Mouse (Mus musculus) pancreas, adult 10 weeks (tissue): ENCODE results near the gene Olfr638. TPM values are rescaled to one million over a fixed set of nuclear protein-coding genes. Genes with fewer than 3 reads are reported as not detected.

ENCODE experiments used
- polyA plus RNA-seq: library from polyadenylated mRNA; stranded (reverse); fragments of 350-450 nt; fragmentation: Illumina TruSeq; extraction: RNeasy Lipid Tissue Mini Kit (QIAGEN cat#74804); gene quantifications from one replicate; pipeline ENCODE4 v1.2.3, GENCODE M21; 2015; ENCODE audit warnings: low read depth, low replicate concordance; ENCODE audit not compliant: insufficient read depth

The Olfr638 gene
- not detected for polyA plus RNA-seq

GRCm38 (mm10) chr7:103998446-103998845 lies at the start of gene Olfr638:
Gene Olfr638 (plus strand): TSS chr7:103998746.

GRCm38 (mm10) chr7:103970852-103971251 lies 27.7 kb upstream of the Olfr638 start, which contains the start of gene Olfr635:
Gene Olfr635 (plus strand): TSS chr7:103971152.

GRCm38 (mm10) chr7:104017203-104017602 lies 18.7 kb downstream of the Olfr638 start, which contains the start of gene Olfr639:
Gene Olfr639 (minus strand): TSS chr7:104017303.

GRCm38 (mm10) chr7:104025473-104025872 lies 26.9 kb downstream of the Olfr638 start, which contains the start of gene Olfr640:
Gene Olfr640 (minus strand): TSS chr7:104025573.

GRCm38 (mm10) chr7:104035145-104035544 lies 36.6 kb downstream of the Olfr638 start, which contains the start of gene Olfr641:
Gene Olfr641 (plus strand): TSS chr7:104035445.

GRCm38 (mm10) chr7:104052566-104052965 lies 54.0 kb downstream of the Olfr638 start, which contains the start of gene Olfr642:
Gene Olfr642 (minus strand): TSS chr7:104052666.

Other genes starting within 250 kb of the Olfr638 start
- gene Olfr630, start 241.4 kb upstream of the Olfr638 start, polyA plus RNA-seq, result not detected
- not detected for gene Olfr69, start 227.2 kb upstream of the Olfr638 start, polyA plus RNA-seq
- gene Olfr68, start 219.0 kb upstream of the Olfr638 start, polyA plus RNA-seq, result not detected
- not detected for gene Olfr67, start 206.9 kb upstream of the Olfr638 start, polyA plus RNA-seq
- 331 TPM for gene Hbb-bt, start 184.8 kb upstream of the Olfr638 start, polyA plus RNA-seq
- 2,689 TPM for gene Hbb-bs, start 170.7 kb upstream of the Olfr638 start, polyA plus RNA-seq
- not detected for gene Hbb-bh2, start 158.2 kb upstream of the Olfr638 start, polyA plus RNA-seq
- gene Hbb-bh1, start 155.6 kb upstream of the Olfr638 start, polyA plus RNA-seq, result not detected
- not detected for gene Hbb-y, start 145.5 kb upstream of the Olfr638 start, polyA plus RNA-seq
- gene Olfr66, start 112.5 kb upstream of the Olfr638 start, polyA plus RNA-seq, result not detected
- not detected for gene Olfr64, start 104.3 kb upstream of the Olfr638 start, polyA plus RNA-seq
- gene Olfr65, start 95.3 kb upstream of the Olfr638 start, polyA plus RNA-seq, result not detected
- gene Olfr631, start 69.9 kb upstream of the Olfr638 start, polyA plus RNA-seq, result not detected
- gene Olfr632, start 64.4 kb upstream of the Olfr638 start, polyA plus RNA-seq, result not detected
- not detected for gene Olfr633, start 54.3 kb upstream of the Olfr638 start, polyA plus RNA-seq
- not detected for gene Olfr635, start 27.6 kb upstream of the Olfr638 start, polyA plus RNA-seq
- not detected for gene Olfr639, start 18.6 kb downstream of the Olfr638 start, polyA plus RNA-seq
- not detected for gene Olfr640, start 26.8 kb downstream of the Olfr638 start, polyA plus RNA-seq
- gene Olfr641, start 36.7 kb downstream of the Olfr638 start, polyA plus RNA-seq, result not detected
- not detected for gene Olfr642, start 53.9 kb downstream of the Olfr638 start, polyA plus RNA-seq
- gene 4930516K23Rik, start 62.7 kb downstream of the Olfr638 start, polyA plus RNA-seq, result not detected
- gene Olfr644, start 73.1 kb downstream of the Olfr638 start, polyA plus RNA-seq, result not detected
- not detected for gene Olfr645, start 86.7 kb downstream of the Olfr638 start, polyA plus RNA-seq
- not detected for gene Olfr646, start 106.1 kb downstream of the Olfr638 start, polyA plus RNA-seq
- not detected for gene Ubqln5, start 131.1 kb downstream of the Olfr638 start, polyA plus RNA-seq
- not detected for gene Olfr643, start 138.7 kb downstream of the Olfr638 start, polyA plus RNA-seq
- gene Ubqln3, start 144.5 kb downstream of the Olfr638 start, polyA plus RNA-seq, result not detected
- not detected for gene Ubqlnl, start 151.8 kb downstream of the Olfr638 start, polyA plus RNA-seq
- gene Olfm5, start 166.1 kb downstream of the Olfr638 start, polyA plus RNA-seq, result not detected
- 0.28 TPM for gene Olfr648, start 184.6 kb downstream of the Olfr638 start, polyA plus RNA-seq
- gene Olfr649, start 197.2 kb downstream of the Olfr638 start, polyA plus RNA-seq, result not detected
- not detected for gene Trim6, start 220.0 kb downstream of the Olfr638 start, polyA plus RNA-seq
- gene Trim34a, start 245.7 kb downstream of the Olfr638 start, polyA plus RNA-seq, result 2.8 TPM